Comparison of ENCODE assay signal across 25 mouse cellular contexts in genomic region chr5:64144315-64144714, GRCm38 (mm10). TPM values are rescaled to one million over a fixed set of nuclear protein-coding genes. Genes with fewer than 3 reads are reported as not detected.
DNase-seq lines count a peak whose midpoint lies in the region; ATAC-seq lines count a peak whose summit lies in the region.
"Had no signal": no experiment of that assay in that cellular context is flagged by ENCODE, and none has a peak within 500 bp of the region (broad histone marks: within the 10 kb centered on the region; RNA-seq: fewer than 3 reads in every experiment).

No protein-coding gene starts in this region.

- no peak overlapping the region for H3K27ac ChIP-seq in heart, embryonic 11.5 days (ENCODE audit: low read depth, low read length)
- no peak overlapping the region for H3K27ac ChIP-seq in forebrain, embryonic 11.5 days (ENCODE audit: low read depth, low read length)
- H3K27ac ChIP-seq: heart, embryonic 13.5 days; hindbrain, embryonic 13.5 days; layer of hippocampus, adult 2 months; limb, embryonic 13.5 days; liver, embryonic 12.5 days; midbrain, embryonic 13.5 days had no signal

- DNase-seq in heart, postnatal 10 days: no peak
- DNase-seq in cerebellum, adult 11-12 months: peak; percentile 89
- DNase-seq in cerebellum, adult 9-10 months: peak; percentile 88
- peak; percentile 48 for DNase-seq in skeletal muscle tissue, adult 2 months (ENCODE audit: low read depth, low spot score)
- DNase-seq in forebrain, embryonic 11.5 days (ENCODE audit: low spot score): no peak
- DNase-seq: adrenal gland, adult 2 months; B cell, adult 2 months; kidney, adult 8-10 months; kidney, postnatal 14 days; layer of hippocampus, postnatal 36 days; lung, adult 18-20 months; lung, postnatal 14 days; right cerebral cortex, postnatal 25 days had no signal

- no peaks in the 10 kb centered on the region for H3K27me3 ChIP-seq in heart, embryonic 11.5 days (ENCODE audit: control insufficient read depth, insufficient read depth, low read length)
- no peaks in the 10 kb centered on the region for H3K27me3 ChIP-seq in forebrain, embryonic 11.5 days (ENCODE audit: control insufficient read depth, insufficient read depth, low read length)
- H3K27me3 ChIP-seq: CH12.LX; heart, embryonic 13.5 days; hindbrain, embryonic 13.5 days; limb, embryonic 13.5 days; midbrain, embryonic 13.5 days had no signal

- 0 out of 2 replicates have a peak, but pooled peaks have one; percentile 26 for ATAC-seq in heart, embryonic 11.5 days (replicated peaks; ENCODE audit: insufficient number of reproducible peaks, low FRiP score, low TSS enrichment)
- no peak for ATAC-seq in forebrain, embryonic 11.5 days (replicated peaks; ENCODE audit: low FRiP score)
- ATAC-seq in megakaryocyte-erythroid progenitor cell, adult 5-6 weeks (replicated peaks; ENCODE audit: low FRiP score, low TSS enrichment, poor library complexity, severe bottlenecking): no peak
- ATAC-seq: forebrain, embryonic 14.5 days; inflammation-experienced regulatory T-cells, adult 6 months; liver, embryonic 12.5 days; midbrain, embryonic 13.5 days had no signal

- intact Hi-C loops in heart, postnatal 10 days (cut with DNase I): no loop called here

- H3K4me1 ChIP-seq in heart, embryonic 11.5 days (ENCODE audit: control insufficient read depth, insufficient read depth, low read length): peaks cover 6% of the 10 kb centered on the region; the same call in 1 of the 2 replicates
- no peaks in the 10 kb centered on the region for H3K4me1 ChIP-seq in forebrain, embryonic 11.5 days (replicated peaks; ENCODE audit: control insufficient read depth, insufficient read depth, low read length)
- H3K4me1 ChIP-seq: hindbrain, embryonic 13.5 days; limb, embryonic 13.5 days had no signal

- no peak overlapping the region for H3K4me3 ChIP-seq in heart, embryonic 11.5 days (ENCODE audit: low read depth, low read length)
- H3K4me3 ChIP-seq in forebrain, embryonic 11.5 days (ENCODE audit: low read depth, low read length): no peak overlapping the region
- H3K4me3 ChIP-seq: heart, embryonic 13.5 days; hindbrain, embryonic 13.5 days; layer of hippocampus, adult 2 months; limb, embryonic 13.5 days; liver, embryonic 12.5 days; midbrain, embryonic 13.5 days had no signal

- no peak overlapping the region for H3K9ac ChIP-seq in heart, embryonic 11.5 days (ENCODE audit: low read depth, low read length)
- H3K9ac ChIP-seq in forebrain, embryonic 11.5 days (ENCODE audit: low read length): no peak overlapping the region
- H3K9ac ChIP-seq: heart, embryonic 13.5 days; hindbrain, embryonic 13.5 days; limb, embryonic 13.5 days; liver, embryonic 12.5 days; midbrain, embryonic 13.5 days had no signal

- H3K36me3 ChIP-seq in heart, embryonic 11.5 days (ENCODE audit: control insufficient read depth, insufficient read depth, low read length): no peaks in the 10 kb centered on the region
- no peaks in the 10 kb centered on the region for H3K36me3 ChIP-seq in forebrain, embryonic 11.5 days (ENCODE audit: control insufficient read depth, insufficient read depth, low read length)
- H3K36me3 ChIP-seq: G1E; heart, embryonic 13.5 days; hindbrain, embryonic 13.5 days; limb, embryonic 13.5 days; liver, embryonic 12.5 days; midbrain, embryonic 13.5 days had no signal

- no peak overlapping the region for H3K4me2 ChIP-seq in heart, embryonic 11.5 days
- H3K4me2 ChIP-seq in forebrain, embryonic 11.5 days (ENCODE audit: low read depth, low read length, severe bottlenecking): no peak overlapping the region
- H3K4me2 ChIP-seq: heart, embryonic 13.5 days; hindbrain, embryonic 13.5 days; limb, embryonic 13.5 days; liver, embryonic 12.5 days; midbrain, embryonic 13.5 days had no signal

- H3K9me3 ChIP-seq in heart, embryonic 11.5 days (replicated peaks; ENCODE audit: control insufficient read depth, low read length): no peaks in the 10 kb centered on the region
- no peaks in the 10 kb centered on the region for H3K9me3 ChIP-seq in forebrain, embryonic 11.5 days (ENCODE audit: control insufficient read depth, low read length)
- H3K9me3 ChIP-seq: G1E; heart, embryonic 13.5 days; hindbrain, embryonic 13.5 days; limb, embryonic 13.5 days; liver, embryonic 12.5 days; midbrain, embryonic 13.5 days had no signal

- 73% methylated on average over 5 of the region's 5 CpGs for WGBS in heart, embryonic 11.5 days (ENCODE audit: insufficient replicate concordance)
- 76% methylated on average over 5 of the region's 5 CpGs for WGBS in forebrain, embryonic 11.5 days

RNA-seq across cellular contexts. Expression of gene Tbc1d1, which starts 11.8 kb away (rescaled TPM):
- 36.3 and 41.5 TPM in 2 replicates for polyA plus RNA-seq in heart, embryonic 11.5 days (2014; fragmentation: Nextera tagmentation; extraction: Ambion mirVana)
- 10 to 100 TPM; 33.3 to 41.1 TPM for total RNA-seq in heart, postnatal 10 days (2021)
- 27.9 and 31.0 TPM in 2 replicates for polyA plus RNA-seq in forebrain, embryonic 11.5 days (2014; fragmentation: Nextera tagmentation; extraction: Ambion mirVana)
- 6.7 and 11.3 TPM in 2 replicates for total RNA-seq in megakaryocyte-erythroid progenitor cell, adult 5-6 weeks (2014; fragmentation: Nextera tagmentation)
- 15.8 and 15.9 TPM in 2 replicates for total RNA-seq in megakaryocyte-erythroid progenitor cell, adult 5-6 weeks (2017)

RNA-seq across cellular contexts. Expression of gene Pgm2, which starts 51.6 kb away (rescaled TPM):
- polyA plus RNA-seq in heart, embryonic 11.5 days (2014; fragmentation: Nextera tagmentation; extraction: Ambion mirVana): 18.1 and 20.2 TPM in 2 replicates
- total RNA-seq in heart, postnatal 10 days (2021): 10 to 100 TPM; 12.1 to 12.6 TPM
- 27.7 and 29.7 TPM in 2 replicates for polyA plus RNA-seq in forebrain, embryonic 11.5 days (2014; fragmentation: Nextera tagmentation; extraction: Ambion mirVana)
- 44.1 and 49.9 TPM in 2 replicates for total RNA-seq in megakaryocyte-erythroid progenitor cell, adult 5-6 weeks (2014; fragmentation: Nextera tagmentation)
- total RNA-seq in megakaryocyte-erythroid progenitor cell, adult 5-6 weeks (2017): 63.1 and 65.8 TPM in 2 replicates

Comparison
In these comparisons a context has a peak if more than half of its experiments do, and no peak if none do; other contexts are left out.
1. DNase-seq: peak in cerebellum, adult 11-12 months (single experiment), cerebellum, adult 9-10 months (single experiment) and skeletal muscle tissue, adult 2 months (single experiment); none in heart, postnatal 10 days (0 of 2) and forebrain, embryonic 11.5 days (single experiment).